Mouse (Mus musculus) cerebellum, postnatal 36 days (tissue): ENCODE data around the gene Pus7l.

Source experiments
- DNase-seq, 2 experiments: peaks; one replicate each; pipeline ENCODE4 v3.0.0; 2021 to 2022; ENCODE audit warnings: mixed read lengths in 2 of 2

The Pus7l gene

DNA sequence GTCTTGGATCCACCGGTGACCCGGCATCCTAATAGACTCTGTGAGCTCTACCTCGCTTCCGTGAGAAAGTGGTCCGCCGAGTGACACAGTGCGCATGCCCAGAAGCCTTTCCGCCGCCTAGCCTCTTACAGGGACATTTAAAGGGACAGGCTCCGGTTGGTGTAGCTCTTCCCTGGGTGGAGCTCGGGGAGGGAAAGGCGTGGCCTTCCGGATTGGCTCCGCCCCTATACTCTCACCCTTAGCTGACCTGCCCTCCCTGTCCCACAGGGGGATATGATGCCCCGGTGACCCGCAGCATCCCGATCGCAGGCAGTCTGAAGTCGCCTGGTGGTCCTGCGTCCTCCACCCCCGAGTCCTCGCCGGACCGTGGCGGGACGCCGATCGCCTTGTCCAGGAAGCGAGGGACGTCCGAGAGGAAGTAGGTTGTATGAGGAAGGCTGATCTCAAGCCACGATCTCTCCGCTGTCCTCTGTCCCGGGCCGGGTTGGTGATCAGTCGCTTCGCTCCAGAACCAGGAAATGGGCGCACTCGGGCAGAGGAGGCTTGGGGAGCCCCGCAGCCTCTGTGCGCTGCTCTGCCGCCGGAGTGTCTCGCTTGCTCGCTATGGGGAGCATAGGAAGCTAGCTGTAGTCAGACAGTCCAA lies at the start of gene Pus7l, which contains the start of gene Irak4:
TSS of gene Pus7l (minus strand) at position 139 of the 643 bp plus-strand sequence.
TSS of gene Irak4 (plus strand) at position 235 of the 643 bp plus-strand sequence.
- DNase-seq: peak; percentile 87 to 89

DNA sequence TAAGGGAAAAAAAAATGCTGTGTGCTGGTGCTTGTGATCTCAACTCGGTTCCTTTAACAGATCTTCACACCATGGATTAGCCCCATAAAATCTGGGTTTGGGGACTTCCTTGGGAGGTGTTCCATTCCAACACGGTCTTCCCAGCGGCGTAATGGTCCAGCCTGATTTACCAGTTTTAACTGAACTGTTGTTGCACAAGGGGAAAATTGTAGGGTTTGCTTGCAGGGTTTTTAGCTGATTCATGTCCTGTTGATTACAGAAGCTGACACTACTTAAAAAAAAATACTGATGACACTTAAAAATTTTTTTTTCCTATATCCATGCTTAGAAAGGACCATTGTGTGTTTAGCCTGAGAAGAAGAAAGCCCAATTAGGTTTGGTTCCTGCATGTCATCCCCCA lies 48.0 kb upstream of the Pus7l start:
- no peak for DNase-seq

DNA sequence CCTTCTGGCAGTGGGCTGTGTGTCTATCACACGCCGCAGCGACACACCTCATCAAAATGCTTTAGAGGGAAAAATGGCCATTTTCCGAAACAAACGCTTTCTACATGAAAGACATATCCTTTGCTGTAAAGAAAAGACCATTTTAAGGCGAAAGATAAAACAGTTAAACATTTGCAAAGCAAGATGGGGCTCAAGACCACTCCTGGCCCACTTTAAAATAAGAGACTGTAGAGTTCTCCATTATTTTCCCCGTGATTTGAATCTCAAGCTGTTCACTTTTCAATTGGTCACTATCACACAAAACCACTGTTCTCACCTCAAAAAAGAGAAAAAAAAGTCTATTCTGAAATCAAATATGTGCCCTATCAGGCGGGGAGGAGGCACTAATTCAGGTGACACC lies 46.7 kb upstream of the Pus7l start:
- DNase-seq: no peak

DNA sequence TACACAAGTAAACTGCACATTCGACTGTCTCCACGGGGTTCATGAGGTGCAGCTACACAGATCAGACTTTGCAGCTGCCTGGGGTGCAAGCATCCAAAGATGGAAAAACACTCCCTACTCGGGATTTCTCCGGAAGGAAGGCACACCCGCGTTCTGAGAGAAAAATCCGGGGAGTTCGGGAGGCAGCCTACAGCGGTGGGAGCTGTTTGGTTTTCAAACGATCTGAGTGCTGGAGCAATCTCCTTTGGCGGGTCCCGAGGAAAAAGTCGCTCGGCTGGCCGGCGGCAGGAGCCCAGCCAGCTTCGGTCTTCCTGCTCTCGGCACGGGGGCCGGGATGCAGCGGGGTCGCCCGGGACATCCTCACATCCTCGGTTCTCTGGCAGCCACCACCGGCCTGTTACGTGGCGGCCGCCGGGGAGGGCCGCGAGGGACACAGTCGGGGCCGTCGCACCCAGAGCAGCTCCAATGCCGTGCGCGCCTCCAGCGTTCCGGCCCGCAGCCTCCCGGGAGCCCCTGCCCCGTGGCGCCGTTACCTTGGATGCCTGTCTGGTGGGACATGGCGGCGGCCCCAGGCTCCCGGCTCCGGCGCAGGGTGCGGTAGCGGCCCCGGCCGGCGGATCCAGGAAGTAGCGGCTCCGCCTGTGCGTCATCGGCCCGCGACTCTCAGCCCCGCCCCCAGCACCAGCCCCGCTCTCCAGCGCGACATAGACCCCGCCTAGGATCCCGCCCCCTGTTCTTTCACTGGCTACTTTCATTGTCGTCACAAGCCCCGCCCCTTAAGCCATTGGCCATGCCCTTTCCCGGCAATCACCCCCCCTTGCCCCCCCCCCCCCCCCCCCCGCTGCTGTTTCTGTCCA lies 46.1 kb upstream of the Pus7l start, which contains the start of gene Twf1:
TSS of gene Twf1 (minus strand) at position 671 of the 857 bp plus-strand sequence.
- DNase-seq: peak; percentile 98 to 99

DNA sequence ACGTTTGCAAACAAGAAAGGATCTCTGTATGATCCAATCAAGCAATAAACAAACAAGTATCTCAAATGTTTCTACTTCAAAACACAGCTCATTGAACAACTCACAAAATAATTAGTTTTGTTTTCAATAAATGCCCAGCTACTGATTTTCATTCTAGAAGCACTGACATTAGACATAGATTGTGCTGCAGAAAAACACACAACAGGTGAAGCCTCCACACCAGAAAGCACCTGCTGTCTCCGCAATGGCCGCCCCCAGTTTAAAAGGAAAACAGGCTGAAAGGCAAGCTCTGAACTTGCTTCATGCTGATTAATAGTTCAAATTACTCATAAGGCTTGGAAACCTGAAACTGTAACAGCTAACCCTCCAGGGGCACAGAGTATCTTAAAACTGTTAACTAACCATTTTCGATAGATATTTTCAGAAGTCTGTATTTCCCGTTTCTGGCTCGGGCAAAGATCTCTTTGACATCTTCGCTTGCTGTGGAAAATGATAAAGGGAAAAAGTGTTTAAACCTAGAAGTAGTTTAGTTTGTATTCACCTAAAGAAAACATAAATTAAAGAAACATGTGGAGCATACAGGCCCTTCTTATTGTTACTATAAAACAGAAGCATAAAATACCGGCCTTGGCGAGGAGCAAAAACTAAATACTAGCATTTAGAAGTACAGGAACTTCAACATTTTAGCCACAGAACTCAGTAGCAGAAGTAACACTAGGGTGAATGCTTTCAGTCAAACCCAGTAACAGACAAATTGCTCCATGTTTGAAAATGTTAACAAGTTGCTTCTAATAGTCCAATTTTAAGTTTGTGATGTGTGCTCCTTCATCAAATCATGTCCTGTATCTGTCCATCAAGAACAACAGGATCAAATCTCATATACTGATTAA lies 44.7 kb upstream of the Pus7l start:
- no peak for DNase-seq

DNA sequence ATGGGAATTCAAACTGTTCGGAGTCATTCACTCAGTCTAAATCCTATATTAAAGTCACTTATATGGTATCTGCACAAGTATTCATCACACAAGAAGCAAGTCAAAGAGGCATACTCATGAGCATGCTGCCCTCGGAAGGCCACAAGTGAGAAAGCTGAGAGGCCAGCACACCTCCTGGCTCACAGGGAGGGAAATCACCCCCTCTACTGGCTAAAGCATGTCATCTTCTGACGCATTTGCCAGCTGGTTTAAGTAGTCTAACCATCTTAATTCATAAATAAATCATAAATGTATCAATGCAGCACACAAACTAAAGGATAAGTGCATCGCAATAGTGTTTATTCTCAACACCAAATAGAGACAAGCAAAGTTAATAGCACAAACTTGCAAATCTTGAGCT lies 41.4 kb upstream of the Pus7l start:
- no peak for DNase-seq

DNA sequence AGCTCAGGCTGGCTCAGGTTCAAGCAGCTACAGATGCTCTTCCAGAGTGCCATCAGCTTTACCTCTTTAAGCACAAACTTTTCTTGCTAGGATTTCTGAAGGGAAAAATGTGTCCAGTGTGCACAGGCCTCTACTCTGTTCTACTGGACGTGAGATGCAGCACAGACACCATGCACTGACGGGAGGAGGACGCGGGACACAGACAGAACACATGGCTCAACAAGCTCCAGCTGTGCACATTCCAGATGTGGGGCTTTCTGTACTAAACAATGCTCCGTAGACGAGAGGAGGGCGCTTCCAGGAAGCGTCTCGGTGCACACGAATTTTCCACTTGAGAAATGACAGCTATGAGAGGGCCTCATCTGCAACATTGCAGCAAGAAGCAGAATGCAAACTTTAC lies 39.8 kb upstream of the Pus7l start:
- no peak for DNase-seq

DNA sequence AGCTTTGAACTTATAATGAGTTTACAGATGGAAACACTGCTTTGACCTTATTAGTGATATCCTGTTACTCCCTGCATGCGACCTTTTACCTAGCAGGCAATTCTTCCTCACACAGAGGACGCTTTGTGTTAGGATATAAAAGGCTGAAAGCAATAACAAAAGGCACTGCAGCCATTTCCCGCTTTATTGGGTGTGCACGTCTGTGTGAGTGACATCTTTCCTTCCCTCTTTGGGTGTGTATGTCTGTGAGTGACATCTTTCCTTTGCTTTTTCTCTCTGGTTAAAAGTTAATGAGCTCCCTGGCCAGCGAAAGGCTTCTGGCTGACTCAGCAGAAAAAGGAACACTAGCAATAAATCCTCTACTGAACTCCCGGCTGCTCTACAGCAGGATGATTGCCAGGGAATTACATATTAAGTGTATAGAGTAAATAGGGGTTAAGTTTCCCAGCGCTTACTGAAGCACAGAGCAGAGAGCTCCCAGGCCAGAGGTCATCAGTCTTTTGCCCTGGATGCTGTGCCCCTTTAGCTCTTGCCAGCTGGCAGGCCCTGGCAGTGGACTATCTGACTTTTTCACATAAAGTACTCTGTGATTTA lies 38.8 kb upstream of the Pus7l start:
- DNase-seq: no peak

DNA sequence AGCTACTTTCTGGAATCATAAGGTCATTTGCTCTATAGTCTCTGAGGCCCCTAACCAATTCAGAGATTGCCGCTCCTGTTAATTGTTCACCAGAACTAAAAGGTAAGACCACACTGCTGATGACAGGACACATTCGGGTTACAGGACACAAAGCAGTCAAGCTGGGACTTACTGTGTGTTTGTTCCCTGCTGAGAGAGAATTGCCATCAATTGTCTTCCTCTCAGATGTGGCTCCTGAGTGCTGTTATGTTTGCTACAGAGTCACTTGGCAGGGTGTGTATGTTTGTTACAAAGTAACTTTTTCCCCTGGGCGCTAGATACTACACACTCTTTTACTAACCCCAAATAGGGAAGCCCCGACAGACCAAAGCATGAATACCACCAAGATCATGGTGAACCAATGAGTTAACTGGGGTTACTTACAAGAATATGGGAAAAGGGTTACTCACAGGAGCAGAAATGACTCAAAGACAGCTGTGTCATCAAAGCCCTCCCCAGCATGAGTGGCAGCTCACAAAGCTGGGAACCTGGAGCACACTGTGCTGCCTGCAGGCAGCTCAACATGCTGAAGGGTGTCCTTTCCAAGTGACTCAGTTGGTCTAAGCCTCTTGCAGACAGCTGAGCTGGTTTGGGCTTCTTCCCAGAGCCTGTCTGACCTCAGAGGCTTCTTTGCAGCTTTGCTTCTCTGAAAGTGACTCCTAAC lies 31.4 kb upstream of the Pus7l start:
- DNase-seq: no peak

DNA sequence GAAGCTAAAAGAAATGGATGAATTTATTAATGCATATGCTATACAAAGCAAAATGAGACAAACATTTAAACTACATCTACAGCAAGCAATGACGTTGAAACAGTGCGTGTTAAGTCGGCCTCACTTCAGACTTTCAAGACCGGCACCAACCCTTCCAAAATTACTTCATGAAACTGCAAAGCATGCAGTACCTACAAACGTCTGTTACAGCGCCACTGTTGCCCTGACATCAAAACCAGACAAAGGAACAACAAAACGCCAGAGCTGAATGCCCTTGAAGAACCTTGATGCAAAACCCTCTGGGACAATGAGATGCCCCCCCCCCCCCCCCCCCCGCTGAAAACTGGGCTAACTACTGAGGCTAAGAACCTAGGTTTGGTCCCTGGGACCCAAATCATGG lies 29.4 kb upstream of the Pus7l start:
- no peak for DNase-seq

DNA sequence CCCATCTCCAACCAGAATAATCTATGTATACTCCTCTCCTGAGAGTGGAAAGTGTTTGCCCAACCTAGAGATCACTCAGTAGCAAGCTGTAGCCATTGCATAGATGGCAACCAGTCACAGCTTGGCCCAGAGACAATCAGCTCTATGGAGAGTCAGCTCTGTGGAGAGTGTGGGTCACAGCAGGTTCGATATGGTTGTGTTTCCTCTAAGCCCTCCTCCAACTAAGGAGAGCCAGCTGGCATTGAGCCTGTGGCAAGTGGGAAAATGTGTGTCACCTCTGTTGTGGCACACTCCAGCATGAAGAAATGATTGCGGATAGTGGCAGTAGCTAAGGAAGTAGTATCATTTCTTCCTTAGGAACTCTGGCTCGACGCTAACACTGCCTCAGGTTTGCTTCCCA lies 28.2 kb upstream of the Pus7l start:
- DNase-seq: peak in 1 of 2 experiments; percentile 9

DNA sequence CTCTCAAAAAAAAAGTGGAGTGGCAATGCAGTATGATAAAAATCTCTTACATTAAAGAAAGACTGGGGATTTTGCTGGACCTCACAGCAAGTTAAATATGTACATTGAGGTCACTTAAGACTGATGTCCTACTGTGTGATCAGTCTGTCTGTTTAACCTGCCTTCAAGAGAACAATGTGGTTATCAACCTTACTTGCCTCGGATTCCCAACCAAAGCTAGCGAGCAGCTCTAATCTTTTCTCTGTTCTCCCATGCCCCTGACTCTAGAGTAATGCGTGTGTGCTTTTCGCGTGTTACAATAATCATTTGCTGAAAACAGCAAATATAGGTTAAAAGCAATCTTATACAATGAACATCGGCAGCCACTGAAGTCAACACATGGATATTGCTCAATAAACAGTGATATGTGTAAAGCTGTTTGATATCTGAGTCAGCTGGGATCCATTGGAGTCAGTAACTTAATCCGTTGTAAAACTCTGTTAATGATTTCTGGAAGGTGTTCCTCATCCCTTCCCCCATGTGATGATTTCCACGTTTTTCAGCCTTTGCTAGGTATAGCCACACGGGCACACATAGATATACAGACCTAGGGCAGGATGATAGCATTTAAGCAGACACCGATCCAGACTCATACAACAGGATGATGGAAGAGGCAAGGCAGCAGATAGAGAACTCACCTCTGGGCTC lies 25.3 kb upstream of the Pus7l start:
- DNase-seq: no peak

DNA sequence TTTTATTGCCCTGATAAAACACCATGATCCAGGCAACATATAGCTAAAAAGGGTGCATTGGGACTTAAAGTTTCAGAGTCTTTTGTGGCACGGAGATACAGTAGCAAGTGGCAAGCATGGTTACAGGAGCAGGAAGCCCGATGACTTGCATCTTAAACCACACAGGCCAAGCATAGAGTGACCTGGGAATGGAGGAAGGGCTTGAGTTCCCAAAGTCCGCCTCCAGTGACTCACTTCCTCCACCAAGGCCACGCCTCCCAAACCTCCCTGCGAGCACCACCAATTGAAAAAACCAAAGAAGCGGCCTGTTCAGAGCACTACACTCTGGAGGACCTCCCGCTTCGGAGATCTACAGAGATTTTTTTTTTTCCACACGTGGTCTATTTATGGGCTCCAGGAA lies 22.5 kb upstream of the Pus7l start:
- DNase-seq: no peak

DNA sequence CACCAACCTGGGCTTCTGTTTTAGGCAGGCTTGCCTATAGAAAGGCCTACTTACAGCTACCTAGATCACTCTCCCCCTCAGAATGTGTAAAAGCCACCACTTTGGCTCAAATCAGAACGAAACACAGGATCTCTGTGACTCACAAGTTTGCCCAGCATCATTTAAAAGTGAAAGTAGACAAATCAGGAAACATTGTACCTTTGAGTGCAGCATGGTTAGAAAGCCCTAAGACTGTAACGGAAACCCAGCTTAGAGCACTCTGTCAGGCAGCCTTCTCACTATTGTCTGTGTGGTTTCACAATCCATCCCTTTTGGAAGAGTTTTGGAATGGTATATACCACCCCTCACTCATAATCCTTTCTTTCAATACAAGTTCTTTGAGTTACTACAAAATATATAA lies 21.6 kb upstream of the Pus7l start:
- no peak for DNase-seq

DNA sequence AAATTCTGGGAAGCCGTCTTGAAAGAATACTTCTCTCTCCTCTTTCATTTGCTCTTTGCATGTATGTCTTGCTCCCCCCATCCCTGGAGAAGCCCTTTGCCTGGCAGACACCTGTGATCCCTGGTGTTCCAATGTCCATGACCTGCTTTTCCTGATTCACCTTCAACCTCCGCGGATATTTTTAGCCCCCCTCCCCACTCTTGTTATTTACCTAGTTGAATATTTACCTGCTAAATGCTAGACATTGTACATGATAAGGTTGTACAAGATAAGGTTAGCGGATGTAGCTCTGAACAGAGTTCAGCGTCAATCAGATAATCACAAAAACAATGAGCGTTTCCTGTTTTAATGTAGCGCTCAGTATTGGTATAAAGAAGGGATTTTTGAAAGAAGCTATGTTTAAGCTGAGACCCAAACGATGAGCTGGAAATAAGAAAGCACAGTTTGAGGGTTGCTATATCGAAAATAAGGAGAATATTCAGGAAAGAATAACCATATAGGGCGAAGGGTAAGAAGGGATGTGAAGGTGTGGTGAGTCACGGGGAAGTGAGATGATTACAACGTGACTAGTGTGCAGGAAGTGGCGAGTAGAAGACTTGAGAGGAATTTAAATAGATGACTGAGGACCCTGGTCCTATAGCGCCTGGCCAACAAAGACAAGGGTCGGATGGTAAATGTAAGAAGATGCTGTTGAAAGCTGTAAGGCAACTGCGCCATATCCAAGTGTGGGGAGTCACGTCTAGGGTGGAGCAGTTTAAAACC lies 15.7 kb upstream of the Pus7l start:
- DNase-seq: no peak

DNA sequence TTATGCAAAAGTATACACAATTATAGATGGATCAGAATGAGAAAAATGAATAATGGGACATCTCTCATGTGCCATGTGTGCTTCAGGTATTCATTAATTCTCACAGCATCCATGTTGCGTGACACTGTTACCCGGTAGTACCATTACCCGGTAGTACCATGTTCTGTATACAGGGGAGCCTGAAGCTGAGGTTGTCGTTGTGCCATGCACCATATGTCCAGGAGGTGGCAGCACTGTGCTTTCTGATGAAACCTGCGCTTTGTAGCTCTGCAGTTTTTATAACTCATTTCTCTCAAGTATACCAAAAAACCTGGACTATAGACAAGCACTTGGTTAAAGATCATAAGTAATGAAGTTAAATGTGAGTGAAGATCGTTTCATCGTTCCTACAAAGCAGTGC lies 14.1 kb upstream of the Pus7l start:
- DNase-seq: peak; percentile 84 to 89

DNA sequence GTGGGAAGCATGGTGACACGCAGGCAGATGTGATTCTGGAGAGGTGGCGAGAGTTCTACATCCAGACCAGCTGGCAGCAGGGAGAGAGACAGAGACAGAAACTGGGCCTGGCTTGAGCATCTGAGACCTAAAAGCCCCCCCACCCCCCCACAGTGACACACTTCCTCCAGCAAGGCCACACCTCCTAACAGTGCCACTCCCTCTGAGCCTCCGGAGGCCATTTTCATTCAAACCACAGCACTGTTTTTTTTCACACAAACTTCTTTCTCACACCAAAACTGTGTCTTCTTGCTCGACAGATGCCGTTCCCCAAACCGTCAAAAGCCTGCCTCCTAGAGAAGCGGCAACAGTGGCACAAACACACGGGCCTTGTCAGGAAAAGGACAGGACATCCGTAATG lies 10.2 kb upstream of the Pus7l start:
- DNase-seq: no peak

DNA sequence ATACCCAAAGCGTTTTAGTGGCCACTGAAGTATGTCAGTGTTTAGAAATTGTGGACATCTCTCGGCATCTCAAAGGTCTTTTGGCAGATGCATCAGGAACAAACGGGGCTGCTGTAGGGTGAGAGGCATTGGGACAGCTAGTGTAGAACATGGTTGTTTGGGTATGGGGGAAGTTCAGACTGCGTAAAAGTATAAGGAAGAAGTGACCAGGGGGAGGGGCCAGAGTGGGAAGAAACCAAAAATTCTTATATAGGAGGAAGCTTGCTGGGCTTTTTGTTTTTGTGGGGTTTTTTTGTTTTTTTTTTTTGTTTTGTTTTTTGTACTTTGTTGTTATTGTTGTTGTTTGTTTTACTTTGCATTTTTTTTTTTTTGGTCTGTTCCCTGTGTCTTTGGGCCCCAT lies 1.5 kb upstream of the Pus7l start:
- DNase-seq: no peak

DNA sequence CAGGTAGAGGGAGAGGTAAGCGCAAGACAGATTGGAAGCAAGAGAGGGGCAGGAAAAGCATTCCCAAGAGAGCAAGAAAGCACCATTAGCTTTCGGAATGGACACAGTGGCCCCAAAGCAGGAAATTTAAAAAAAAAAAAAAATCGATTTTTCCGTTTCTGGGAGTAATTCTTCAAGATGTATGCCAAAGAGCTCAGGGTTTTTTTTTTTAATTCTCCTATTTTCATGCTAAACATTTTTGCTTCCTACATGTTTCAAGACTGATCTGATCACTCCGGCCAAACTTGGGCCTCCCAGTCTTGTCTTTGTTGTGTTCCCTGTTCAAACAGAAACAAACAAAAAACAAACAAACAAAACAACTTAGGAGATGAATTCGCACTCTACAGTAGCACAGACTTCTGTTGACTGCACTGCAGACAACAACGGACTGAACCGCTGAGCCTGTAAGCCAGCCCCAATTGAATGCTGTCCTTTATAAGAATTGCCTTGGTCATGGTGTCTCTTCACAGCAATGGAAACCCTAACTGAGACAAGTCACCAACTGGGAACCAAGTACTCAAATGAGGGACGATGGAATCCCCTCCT lies 797 bp upstream of the Pus7l start:
- DNase-seq: no peak
